Mouse (Mus musculus): Measurements from ENCODE around the gene Itpk1. TPM values are rescaled to one million over a fixed set of nuclear protein-coding genes. Genes with fewer than 3 reads are reported as not detected.

The Itpk1 gene
- polyA plus RNA-seq, 1 experiment from 2014 or later, result 10.9 TPM

GRCm38 (mm10) chr12:102573036-102573435, 131.7 kb downstream of the Itpk1 start:
- Histone ChIP-seq H3K4me3 (ENCODE audit: low read depth, low read length) (no peak overlapping the region), H3K36me3 (ENCODE audit: insufficient read depth, low read length) (0 out of 2 replicates have a peak, but pooled peaks cover 5% of the 10 kb centered on the region), H3K4me2 (replicated peaks; ENCODE audit: low read depth, low read length) (no peak overlapping the region), H3K27me3 (replicated peaks; ENCODE audit: insufficient read depth, low read length) (no peaks in the 10 kb centered on the region), H3K4me1 (ENCODE audit: insufficient read depth, low read depth, low read length) (no peaks in the 10 kb centered on the region), H3K9ac (replicated peaks; ENCODE audit: low read depth) (no peak overlapping the region), H3K9me3 (ENCODE audit: low read length) (no peaks in the 10 kb centered on the region), H3K27ac (ENCODE audit: low read length) (no peak overlapping the region)
- DNase-seq (ENCODE audit: low spot score) (no peak), ATAC-seq (no peak)
- WGBS, result 78% methylated on average over 7 of the region's 7 CpGs
- TF ChIP-seq CTCF (IDR thresholded peaks at IDR 0.05), result no peak
- TF ChIP-seq EP300 (IDR thresholded peaks at IDR 0.05), result no peak

- 82% methylated on average over 9 of the region's 9 CpGs for WGBS
- Histone ChIP-seq H3K9me3 (ENCODE audit: low read length) (no peaks in the 10 kb centered on the region), H3K36me3 (ENCODE audit: insufficient read depth, low read length) (no peaks in the 10 kb centered on the region)
These were observed 133.1 kb downstream of the Itpk1 start for GRCm38 (mm10) chr12:102571666-102572065.

GRCm38 (mm10) chr12:102570734-102571133, 134.0 kb downstream of the Itpk1 start:
- H3K9me3 ChIP-seq (ENCODE audit: low read length), result no peaks in the 10 kb centered on the region
- 44% methylated on average over 5 of the region's 5 CpGs for WGBS
- no peak overlapping the region for H3K9ac ChIP-seq (replicated peaks; ENCODE audit: low read depth)
- H3K27me3 ChIP-seq (replicated peaks; ENCODE audit: insufficient read depth, low read length), result no peaks in the 10 kb centered on the region
- H3K4me2 ChIP-seq (replicated peaks; ENCODE audit: low read depth, low read length), result no peak overlapping the region
- H3K4me3 ChIP-seq (ENCODE audit: low read depth, low read length), result no peak overlapping the region
- H3K4me1 ChIP-seq (ENCODE audit: insufficient read depth, low read depth, low read length), result no peaks in the 10 kb centered on the region
- ATAC-seq, result peak; percentile 88
- H3K36me3 ChIP-seq (ENCODE audit: insufficient read depth, low read length), result no peaks in the 10 kb centered on the region
- no peak for TF ChIP-seq CTCF (IDR thresholded peaks at IDR 0.05)
- TF ChIP-seq EP300 (IDR thresholded peaks at IDR 0.05), result no peak
- DNase-seq (ENCODE audit: low spot score), result peak; percentile 65
- H3K27ac ChIP-seq (ENCODE audit: low read length), result no peak overlapping the region

More at GRCm38 (mm10) chr12:102571666-102572065, 133.1 kb downstream of the Itpk1 start:
- no peak overlapping the region for H3K4me2 ChIP-seq (replicated peaks; ENCODE audit: low read depth, low read length)
- no peak for ATAC-seq
- TF ChIP-seq EP300 (IDR thresholded peaks at IDR 0.05) (no peak), CTCF (IDR thresholded peaks at IDR 0.05) (no peak)
- DNase-seq (ENCODE audit: low spot score), result no peak
- no peak overlapping the region for H3K27ac ChIP-seq (ENCODE audit: low read length)
- no peak overlapping the region for H3K9ac ChIP-seq (replicated peaks; ENCODE audit: low read depth)
- no peaks in the 10 kb centered on the region for H3K4me1 ChIP-seq (ENCODE audit: insufficient read depth, low read depth, low read length)
- no peaks in the 10 kb centered on the region for H3K27me3 ChIP-seq (replicated peaks; ENCODE audit: insufficient read depth, low read length)
- no peak overlapping the region for H3K4me3 ChIP-seq (ENCODE audit: low read depth, low read length)

GRCm38 (mm10) chr12:102570111-102570510, 134.6 kb downstream of the Itpk1 start:
- no peak for DNase-seq (ENCODE audit: low spot score)
- TF ChIP-seq CTCF (IDR thresholded peaks at IDR 0.05) (no peak), EP300 (IDR thresholded peaks at IDR 0.05) (no peak)
- Histone ChIP-seq H3K36me3 (ENCODE audit: insufficient read depth, low read length) (no peaks in the 10 kb centered on the region), H3K4me1 (ENCODE audit: insufficient read depth, low read depth, low read length) (no peaks in the 10 kb centered on the region), H3K4me2 (replicated peaks; ENCODE audit: low read depth, low read length) (no peak overlapping the region), H3K27ac (ENCODE audit: low read length) (no peak overlapping the region), H3K4me3 (ENCODE audit: low read depth, low read length) (no peak overlapping the region), H3K27me3 (replicated peaks; ENCODE audit: insufficient read depth, low read length) (no peaks in the 10 kb centered on the region), H3K9ac (replicated peaks; ENCODE audit: low read depth) (no peak overlapping the region), H3K9me3 (ENCODE audit: low read length) (no peaks in the 10 kb centered on the region)
- WGBS, result 62% methylated on average over 13 of the region's 13 CpGs
- ATAC-seq, result no peak

- Histone ChIP-seq H3K9me3 (ENCODE audit: low read length) (no peaks in the 10 kb centered on the region), H3K27me3 (replicated peaks; ENCODE audit: insufficient read depth, low read length) (no peaks in the 10 kb centered on the region), H3K4me3 (ENCODE audit: low read depth, low read length) (no peak overlapping the region), H3K4me2 (replicated peaks; ENCODE audit: low read depth, low read length) (no peak overlapping the region), H3K36me3 (ENCODE audit: insufficient read depth, low read length) (no peaks in the 10 kb centered on the region), H3K9ac (replicated peaks; ENCODE audit: low read depth) (no peak overlapping the region), H3K4me1 (ENCODE audit: insufficient read depth, low read depth, low read length) (no peaks in the 10 kb centered on the region), H3K27ac (ENCODE audit: low read length) (no peak overlapping the region)
- 56% methylated on average over 7 of the region's 7 CpGs for WGBS
- no peak for DNase-seq (ENCODE audit: low spot score)
- no peak for TF ChIP-seq EP300 (IDR thresholded peaks at IDR 0.05)
- TF ChIP-seq CTCF (IDR thresholded peaks at IDR 0.05), result no peak
- no peak for ATAC-seq
These were observed 136.5 kb downstream of the Itpk1 start for GRCm38 (mm10) chr12:102568219-102568618.

GRCm38 (mm10) chr12:102566951-102567350, 137.8 kb downstream of the Itpk1 start:
- Histone ChIP-seq H3K27ac (ENCODE audit: low read length) (no peak overlapping the region), H3K4me2 (replicated peaks; ENCODE audit: low read depth, low read length) (no peak overlapping the region), H3K9ac (replicated peaks; ENCODE audit: low read depth) (no peak overlapping the region), H3K36me3 (ENCODE audit: insufficient read depth, low read length) (no peaks in the 10 kb centered on the region), H3K4me3 (ENCODE audit: low read depth, low read length) (no peak overlapping the region), H3K9me3 (ENCODE audit: low read length) (no peaks in the 10 kb centered on the region), H3K4me1 (ENCODE audit: insufficient read depth, low read depth, low read length) (no peaks in the 10 kb centered on the region), H3K27me3 (replicated peaks; ENCODE audit: insufficient read depth, low read length) (no peaks in the 10 kb centered on the region)
- WGBS, result 54% methylated on average over 2 of the region's 2 CpGs
- DNase-seq (ENCODE audit: low spot score) (no peak), ATAC-seq (no peak)
- TF ChIP-seq CTCF (IDR thresholded peaks at IDR 0.05) (no peak), EP300 (IDR thresholded peaks at IDR 0.05) (no peak)

- DNase-seq (ENCODE audit: low spot score) (no peak), ATAC-seq (no peak)
- 73% methylated on average over 6 of the region's 6 CpGs for WGBS
- Histone ChIP-seq H3K9me3 (ENCODE audit: low read length) (no peaks in the 10 kb centered on the region), H3K36me3 (ENCODE audit: insufficient read depth, low read length) (no peaks in the 10 kb centered on the region), H3K9ac (replicated peaks; ENCODE audit: low read depth) (no peak overlapping the region), H3K4me3 (ENCODE audit: low read depth, low read length) (no peak overlapping the region), H3K27me3 (replicated peaks; ENCODE audit: insufficient read depth, low read length) (no peaks in the 10 kb centered on the region), H3K4me2 (replicated peaks; ENCODE audit: low read depth, low read length) (no peak overlapping the region), H3K4me1 (ENCODE audit: insufficient read depth, low read depth, low read length) (no peaks in the 10 kb centered on the region), H3K27ac (ENCODE audit: low read length) (no peak overlapping the region)
- no peak for TF ChIP-seq CTCF (IDR thresholded peaks at IDR 0.05)
- no peak for TF ChIP-seq EP300 (IDR thresholded peaks at IDR 0.05)
These were observed 139.6 kb downstream of the Itpk1 start for GRCm38 (mm10) chr12:102565086-102565485.
